Mouse (Mus musculus): ENCODE measurements around the gene Stim1.

DNA sequence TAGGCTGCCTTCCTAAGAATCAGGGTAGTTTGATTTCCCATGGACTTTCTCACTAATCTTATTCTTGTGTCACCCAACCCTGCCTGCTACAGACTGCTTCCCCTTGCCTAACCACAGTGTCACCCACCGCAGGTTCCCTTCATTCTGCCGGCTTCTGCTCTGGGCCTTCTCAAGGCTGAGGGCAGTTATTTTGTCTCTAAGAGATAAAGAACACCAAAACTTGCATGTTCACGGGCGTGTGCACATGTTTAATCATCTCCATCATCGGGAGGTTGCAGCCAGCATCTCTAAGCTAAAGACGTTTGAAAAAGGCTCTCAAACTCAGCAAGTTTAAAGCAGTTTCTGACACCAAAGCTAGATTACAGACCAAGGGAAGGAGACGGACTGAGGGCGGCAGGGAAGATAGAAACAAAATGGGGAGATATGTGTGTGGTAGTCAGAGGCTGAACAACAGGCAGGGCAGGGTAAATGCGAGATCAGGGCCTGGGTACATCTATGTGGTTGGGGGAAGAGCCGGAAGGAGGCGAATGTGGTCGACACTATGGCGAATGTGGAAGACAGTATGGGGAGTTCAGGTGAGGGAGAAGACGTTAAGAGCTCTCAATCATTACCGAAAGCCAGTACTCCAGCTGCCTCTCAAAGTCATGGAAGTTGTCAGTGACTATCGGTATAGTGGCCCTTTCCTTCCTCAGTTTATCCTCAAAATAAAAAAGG is 18.8 kb upstream of the Stim1 start:
- TF ChIP-seq MAFK (IDR thresholded peaks at IDR 0.05; ENCODE audit: insufficient read depth, low read depth, low read length) (no peak), ZNF384 (IDR thresholded peaks at IDR 0.05; ENCODE audit: low read depth, low read length) (no peak), CHD2 (IDR thresholded peaks at IDR 0.05; ENCODE audit: low read depth, low read length) (no peak), HCFC1 (IDR thresholded peaks at IDR 0.05; ENCODE audit: borderline replicate concordance, insufficient read depth, low read length) (no peak)

Data from ES-E14 (cell line).